Mouse (Mus musculus) stomach, postnatal 0 days (tissue): ENCODE data around the gene Sik3.

Source experiments
- CTCF ChIP-seq: IDR thresholded peaks from 2 replicates; pipeline ENCODE4 v1.5.1; 2016; ENCODE audit warnings: antibody characterized with exemption, low read depth, mild to moderate bottlenecking, moderate library complexity
- EP300 ChIP-seq: optimal IDR thresholded peaks from 2 replicates; pipeline ENCODE3; 2016; ENCODE audit warnings: antibody characterized with exemption

DNA sequence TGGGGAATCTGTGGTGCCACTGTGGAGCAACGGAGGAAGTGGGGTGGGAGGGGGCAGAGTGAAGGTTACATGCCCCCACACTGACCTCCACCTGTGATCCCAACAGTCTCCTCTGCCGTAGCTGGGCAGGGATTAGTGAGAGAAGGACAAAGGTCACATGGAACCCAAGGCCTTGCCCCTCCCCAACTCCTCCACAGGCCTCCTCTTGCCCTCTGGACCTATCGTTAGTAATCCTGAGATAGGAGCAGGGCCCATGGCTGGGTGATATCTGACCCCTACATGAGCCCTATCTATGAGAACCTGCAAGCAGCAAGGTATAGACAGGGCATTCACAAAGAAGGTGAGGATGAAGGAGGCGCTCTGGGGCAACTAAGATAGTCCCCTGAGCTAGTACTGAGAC, 223.0 kb downstream of the Sik3 start:
- TF ChIP-seq CTCF (no peak), EP300 (no peak)
